Mouse (Mus musculus): ENCODE results near the gene Mgat5b. TPM values are rescaled to one million over a fixed set of nuclear protein-coding genes. Genes with fewer than 3 reads are reported as not detected.

Gene Mgat5b
- polyA plus RNA-seq, 1 experiment = not detected

- no peaks in the 10 kb centered on the region for H3K27me3 ChIP-seq (ENCODE audit: control insufficient read depth, insufficient read depth, low read length)
- no peak overlapping the region for H3K27ac ChIP-seq (ENCODE audit: insufficient read depth, low read length)
- DNase-seq (ENCODE audit: low read depth in 1 of 2, low spot score in 2 of 2) = no peak
- TF ChIP-seq CTCF (IDR thresholded peaks at IDR 0.05; ENCODE audit: extremely low read depth, insufficient read depth, insufficient read length, insufficient replicate concordance) = no peak
- no peaks in the 10 kb centered on the region for H3K36me3 ChIP-seq (ENCODE audit: control insufficient read depth, insufficient read depth, low read length)
- H3K4me3 ChIP-seq (ENCODE audit: extremely low read depth, insufficient read depth, insufficient read length) = no peak overlapping the region
- WGBS = 19% methylated on average over 10 of the region's 10 CpGs
- no peaks in the 10 kb centered on the region for H3K4me1 ChIP-seq (ENCODE audit: control insufficient read depth, insufficient read depth, insufficient read length)
These were observed 109.0 kb downstream of the Mgat5b start for GRCm38 (mm10) chr11:117027681-117028080.

- no peaks in the 10 kb centered on the region for H3K27me3 ChIP-seq (ENCODE audit: control insufficient read depth, insufficient read depth, low read length)
- WGBS = 66% methylated on average over 19 of the region's 19 CpGs
- TF ChIP-seq POLR2A (IDR thresholded peaks at IDR 0.05; ENCODE audit: low read depth, low read length) = no peak
- TF ChIP-seq CTCF (IDR thresholded peaks at IDR 0.05; ENCODE audit: extremely low read depth, insufficient read depth, insufficient read length, insufficient replicate concordance) = no peak
- no peaks in the 10 kb centered on the region for H3K36me3 ChIP-seq (ENCODE audit: control insufficient read depth, insufficient read depth, low read length)
- H3K4me3 ChIP-seq (ENCODE audit: extremely low read depth, insufficient read depth, insufficient read length) = no peak overlapping the region
- DNase-seq (ENCODE audit: low read depth in 1 of 2, low spot score in 2 of 2) = no peak
- no peak overlapping the region for H3K27ac ChIP-seq (ENCODE audit: insufficient read depth, low read length)
- no peaks in the 10 kb centered on the region for H3K4me1 ChIP-seq (ENCODE audit: control insufficient read depth, insufficient read depth, insufficient read length)
These were observed 110.4 kb downstream of the Mgat5b start for GRCm38 (mm10) chr11:117028861-117029568.

GRCm38 (mm10) chr11:117029569-117029955 lies 110.9 kb downstream of the Mgat5b start:
- H3K4me3 ChIP-seq (ENCODE audit: extremely low read depth, insufficient read depth, insufficient read length) = no peak overlapping the region
- no peak overlapping the region for H3K27ac ChIP-seq (ENCODE audit: insufficient read depth, low read length)
- H3K36me3 ChIP-seq (ENCODE audit: control insufficient read depth, insufficient read depth, low read length) = no peaks in the 10 kb centered on the region
- WGBS = 80% methylated on average over 3 of the region's 3 CpGs
- no peaks in the 10 kb centered on the region for H3K27me3 ChIP-seq (ENCODE audit: control insufficient read depth, insufficient read depth, low read length)
- TF ChIP-seq POLR2A (IDR thresholded peaks at IDR 0.05; ENCODE audit: low read depth, low read length) (no peak), CTCF (IDR thresholded peaks at IDR 0.05; ENCODE audit: extremely low read depth, insufficient read depth, insufficient read length, insufficient replicate concordance) (no peak)
- no peak for DNase-seq (ENCODE audit: low read depth in 1 of 2, low spot score in 2 of 2)
- H3K4me1 ChIP-seq (ENCODE audit: control insufficient read depth, insufficient read depth, insufficient read length) = no peaks in the 10 kb centered on the region

DNA sequence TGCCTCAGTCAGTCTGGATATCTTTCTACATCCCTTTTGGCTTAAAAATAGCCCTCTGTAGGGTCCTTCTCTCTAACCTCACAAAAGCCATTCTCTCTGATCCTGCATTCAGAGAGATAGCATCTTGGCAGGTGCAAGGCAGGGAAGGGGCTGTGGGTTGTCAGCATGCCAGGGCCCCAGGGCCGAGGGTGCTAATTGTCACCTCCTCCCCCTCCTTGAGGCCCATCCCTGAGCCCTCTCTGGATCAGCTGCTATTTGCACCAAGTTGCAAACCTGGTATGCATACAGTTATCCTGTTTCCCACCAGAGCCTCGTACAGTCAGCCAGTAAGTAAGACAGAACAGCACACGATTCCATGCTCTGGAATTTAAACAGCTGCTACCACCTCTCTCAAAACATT lies 111.4 kb downstream of the Mgat5b start:
- no peaks in the 10 kb centered on the region for H3K36me3 ChIP-seq (ENCODE audit: control insufficient read depth, insufficient read depth, low read length)
- no peak overlapping the region for H3K4me3 ChIP-seq (ENCODE audit: extremely low read depth, insufficient read depth, insufficient read length)
- H3K4me1 ChIP-seq (ENCODE audit: control insufficient read depth, insufficient read depth, insufficient read length) = no peaks in the 10 kb centered on the region
- no peaks in the 10 kb centered on the region for H3K27me3 ChIP-seq (ENCODE audit: control insufficient read depth, insufficient read depth, low read length)
- TF ChIP-seq CTCF (IDR thresholded peaks at IDR 0.05; ENCODE audit: extremely low read depth, insufficient read depth, insufficient read length, insufficient replicate concordance) (no peak), POLR2A (IDR thresholded peaks at IDR 0.05; ENCODE audit: low read depth, low read length) (no peak)
- 48% methylated on average over 3 of the region's 3 CpGs for WGBS
- DNase-seq (ENCODE audit: low read depth in 1 of 2, low spot score in 2 of 2) = no peak
- no peak overlapping the region for H3K27ac ChIP-seq (ENCODE audit: insufficient read depth, low read length)

GRCm38 (mm10) chr11:117030471-117031101 lies 111.9 kb downstream of the Mgat5b start:
- H3K4me3 ChIP-seq (ENCODE audit: extremely low read depth, insufficient read depth, insufficient read length) = no peak overlapping the region
- H3K4me1 ChIP-seq (ENCODE audit: control insufficient read depth, insufficient read depth, insufficient read length) = no peaks in the 10 kb centered on the region
- TF ChIP-seq POLR2A (IDR thresholded peaks at IDR 0.05; ENCODE audit: low read depth, low read length) = no peak
- TF ChIP-seq CTCF (IDR thresholded peaks at IDR 0.05; ENCODE audit: extremely low read depth, insufficient read depth, insufficient read length, insufficient replicate concordance) = no peak
- H3K27me3 ChIP-seq (ENCODE audit: control insufficient read depth, insufficient read depth, low read length) = no peaks in the 10 kb centered on the region
- no peaks in the 10 kb centered on the region for H3K36me3 ChIP-seq (ENCODE audit: control insufficient read depth, insufficient read depth, low read length)
- no peak for DNase-seq (ENCODE audit: low read depth in 1 of 2, low spot score in 2 of 2)
- WGBS = 47% methylated on average over 8 of the region's 8 CpGs
- H3K27ac ChIP-seq (ENCODE audit: insufficient read depth, low read length) = no peak overlapping the region

DNA sequence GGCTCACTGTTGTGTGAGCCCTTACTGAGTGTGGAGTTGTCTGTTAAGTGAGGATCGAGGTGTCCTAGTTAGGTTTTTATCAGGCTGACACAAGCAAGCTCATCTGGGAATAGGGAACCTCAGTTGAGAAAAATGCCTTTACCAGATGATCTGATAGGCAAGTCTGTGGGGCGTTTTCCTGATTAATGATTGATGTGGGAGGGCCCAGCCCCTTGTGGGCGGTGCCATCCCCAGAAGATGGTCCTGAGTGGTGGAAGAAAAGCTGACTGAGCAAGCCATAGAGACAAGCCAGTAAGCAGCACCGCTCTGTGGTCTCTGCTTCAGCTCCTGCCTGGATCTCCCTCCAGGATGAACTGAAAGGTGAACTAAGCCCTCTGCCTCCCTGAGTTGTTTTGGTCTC lies 112.6 kb downstream of the Mgat5b start:
- DNase-seq (ENCODE audit: low read depth in 1 of 2, low spot score in 2 of 2) = no peak
- H3K27ac ChIP-seq (ENCODE audit: insufficient read depth, low read length) = no peak overlapping the region
- WGBS = 61% methylated on average over 4 of the region's 4 CpGs

More for the DNA sequence above, 112.6 kb downstream of the Mgat5b start:
- Histone ChIP-seq H3K36me3 (ENCODE audit: control insufficient read depth, insufficient read depth, low read length) (no peaks in the 10 kb centered on the region), H3K4me3 (ENCODE audit: extremely low read depth, insufficient read depth, insufficient read length) (no peak overlapping the region), H3K4me1 (ENCODE audit: control insufficient read depth, insufficient read depth, insufficient read length) (no peaks in the 10 kb centered on the region), H3K27me3 (ENCODE audit: control insufficient read depth, insufficient read depth, low read length) (no peaks in the 10 kb centered on the region)
- TF ChIP-seq CTCF (IDR thresholded peaks at IDR 0.05; ENCODE audit: extremely low read depth, insufficient read depth, insufficient read length, insufficient replicate concordance) = no peak
- no peak for TF ChIP-seq POLR2A (IDR thresholded peaks at IDR 0.05; ENCODE audit: low read depth, low read length)
